Comparison of ENCODE assay signal across 7 mouse cellular contexts in the genomic region with DNA sequence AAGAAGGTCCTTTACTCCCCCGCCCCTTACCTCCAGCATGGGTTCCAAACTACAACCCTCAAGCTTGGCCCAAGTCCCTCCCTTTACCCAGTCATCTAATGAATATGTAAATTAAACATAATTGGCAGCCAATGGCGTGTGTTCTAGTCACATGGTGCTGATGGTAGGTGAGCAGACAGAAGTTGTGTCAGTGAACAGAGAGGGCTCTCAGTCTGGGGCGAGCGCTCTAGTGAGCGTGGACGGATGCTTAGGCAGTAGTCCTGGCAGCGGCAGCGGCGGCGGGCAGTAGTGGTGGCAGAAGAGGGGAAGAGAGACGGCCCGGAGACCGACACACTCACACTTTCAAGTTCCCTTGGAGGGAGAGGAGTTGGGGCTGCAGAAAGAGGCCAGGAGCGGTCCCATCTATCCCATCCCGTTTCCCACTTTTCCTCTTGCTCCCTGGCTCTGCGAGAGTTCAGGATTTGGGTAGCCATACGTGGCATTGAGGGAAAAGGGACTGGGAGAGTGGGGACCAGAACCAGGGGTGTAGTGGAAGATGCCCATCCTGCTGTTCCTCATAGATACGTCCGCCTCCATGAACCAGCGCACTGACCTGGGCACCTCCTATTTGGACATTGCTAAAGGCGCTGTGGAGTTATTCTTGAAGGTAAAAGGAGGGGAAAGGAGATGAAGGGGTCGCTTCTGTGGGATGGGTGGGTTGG. TPM values are rescaled to one million over a fixed set of nuclear protein-coding genes. Genes with fewer than 3 reads are reported as not detected.
DNase-seq lines count a peak whose midpoint lies in the region; ATAC-seq and TF ChIP-seq lines count a peak whose summit lies in the region.

Ints6l (plus strand) TSS at position 187 of the 701 bp plus-strand sequence.

- no peaks in the 10 kb centered on the region for H3K9me3 ChIP-seq in embryonic facial prominence, embryonic 12.5 days
- no peaks in the 10 kb centered on the region for H3K9me3 ChIP-seq in limb, embryonic 12.5 days
- no peaks in the 10 kb centered on the region for H3K9me3 ChIP-seq in midbrain, embryonic 15.5 days

- H3K27ac ChIP-seq in embryonic facial prominence, embryonic 12.5 days, result peak within 1 kb of the TSS; percentile 95
- peak within 1 kb of the TSS; percentile 86 for H3K27ac ChIP-seq in kidney, adult 2 months (ENCODE audit: insufficient read depth, low read depth, low read length)
- peak within 1 kb of the TSS; percentile 96 for H3K27ac ChIP-seq in limb, embryonic 12.5 days
- peak within 1 kb of the TSS; percentile 96 for H3K27ac ChIP-seq in midbrain, embryonic 15.5 days
- peak within 1 kb of the TSS; percentile 83 for H3K27ac ChIP-seq in spleen, adult 2 months (ENCODE audit: insufficient read depth, low read length)

- H3K27me3 ChIP-seq in embryonic facial prominence, embryonic 12.5 days, result no peaks in the 10 kb centered on the region
- H3K27me3 ChIP-seq in kidney, adult 2 months (replicated peaks; ENCODE audit: control insufficient read depth, insufficient read depth, low read length), result no peaks in the 10 kb centered on the region
- H3K27me3 ChIP-seq in limb, embryonic 12.5 days, result no peaks in the 10 kb centered on the region
- H3K27me3 ChIP-seq in midbrain, embryonic 15.5 days (replicated peaks), result no peaks in the 10 kb centered on the region
- no peaks in the 10 kb centered on the region for H3K27me3 ChIP-seq in spleen, adult 2 months (ENCODE audit: control insufficient read depth, insufficient read depth, low read length)

- H3K4me2 ChIP-seq in embryonic facial prominence, embryonic 12.5 days (replicated peaks), result peak within 1 kb of the TSS; percentile 52
- H3K4me2 ChIP-seq in limb, embryonic 12.5 days, result peak within 1 kb of the TSS; percentile 58
- peak within 1 kb of the TSS; percentile 52 for H3K4me2 ChIP-seq in midbrain, embryonic 15.5 days

- H3K9ac ChIP-seq in embryonic facial prominence, embryonic 12.5 days, result peak within 1 kb of the TSS; percentile 70
- H3K9ac ChIP-seq in limb, embryonic 12.5 days (replicated peaks), result peak within 1 kb of the TSS; percentile 77
- peak within 1 kb of the TSS; percentile 73 for H3K9ac ChIP-seq in midbrain, embryonic 15.5 days

- DNase-seq in adrenal gland, postnatal 25 days, result peak; percentile 83
- peak; percentile 80 to 88 for DNase-seq in heart, adult 18-20 months
- DNase-seq in kidney, adult 2 months, result peak; percentile 92
- peak; percentile 71 to 78 for DNase-seq in spleen, adult 2 months (ENCODE audit: low read depth in 1 of 2, low spot score in 2 of 2)

- H3K36me3 ChIP-seq in embryonic facial prominence, embryonic 12.5 days, result no peaks in the 10 kb centered on the region
- no peaks in the 10 kb centered on the region for H3K36me3 ChIP-seq in kidney, adult 2 months (ENCODE audit: control insufficient read depth, insufficient read depth, low read length)
- H3K36me3 ChIP-seq in limb, embryonic 12.5 days, result no peaks in the 10 kb centered on the region
- no peaks in the 10 kb centered on the region for H3K36me3 ChIP-seq in midbrain, embryonic 15.5 days (replicated peaks)
- H3K36me3 ChIP-seq in spleen, adult 2 months (ENCODE audit: control insufficient read depth, insufficient read depth, low read length), result no peaks in the 10 kb centered on the region

- ATAC-seq in embryonic facial prominence, embryonic 12.5 days (ENCODE audit: insufficient number of reproducible peaks, insufficient read depth, low FRiP score, low TSS enrichment), result peak; percentile 86
- peak; percentile 76 for ATAC-seq in limb, embryonic 12.5 days (ENCODE audit: insufficient number of reproducible peaks, insufficient read depth, low FRiP score, low TSS enrichment, low read depth)
- peak; percentile 83 for ATAC-seq in midbrain, embryonic 15.5 days (replicated peaks)

- WGBS in embryonic facial prominence, embryonic 12.5 days, result 25% methylated on average over 22 of the region's 22 CpGs
- WGBS in kidney, adult 2 months, result under 1% methylated on average over 22 of the region's 22 CpGs
- 10% methylated on average over 22 of the region's 22 CpGs for whole genome bisulfite sequencing in limb, embryonic 12.5 days
- 27% methylated on average over 22 of the region's 22 CpGs for WGBS in midbrain, embryonic 15.5 days
- 22% methylated on average over 22 of the region's 22 CpGs for WGBS in spleen, adult 2 months

- H3K4me3 ChIP-seq in embryonic facial prominence, embryonic 12.5 days, result peak within 1 kb of the TSS; percentile 53
- peak within 1 kb of the TSS; percentile 85 for H3K4me3 ChIP-seq in kidney, adult 2 months (ENCODE audit: insufficient read depth, low read depth, low read length)
- H3K4me3 ChIP-seq in limb, embryonic 12.5 days (replicated peaks), result peak within 1 kb of the TSS; percentile 58
- peak within 1 kb of the TSS; percentile 58 for H3K4me3 ChIP-seq in midbrain, embryonic 15.5 days
- H3K4me3 ChIP-seq in spleen, adult 2 months (ENCODE audit: extremely low read depth, insufficient read depth, insufficient read length), result peak within 1 kb of the TSS; percentile 81

- TF ChIP-seq POLR2A in kidney, adult 2 months (IDR thresholded peaks at IDR 0.05; ENCODE audit: low read depth, low read length), result peak; percentile 92
- TF ChIP-seq POLR2A in spleen, adult 2 months (IDR thresholded peaks at IDR 0.05; ENCODE audit: low read depth, low read length), result peak; percentile 95

- TF ChIP-seq CTCF in kidney, adult 2 months (conservative IDR thresholded peaks at IDR 0.05; ENCODE audit: insufficient read depth, insufficient read length, low read depth, low read length), result no peak
- no peak for TF ChIP-seq CTCF in spleen, adult 2 months (IDR thresholded peaks at IDR 0.05; ENCODE audit: extremely low read depth, insufficient read depth, insufficient read length, insufficient replicate concordance)

- H3K4me1 ChIP-seq in embryonic facial prominence, embryonic 12.5 days, result no peaks in the 10 kb centered on the region
- no peaks in the 10 kb centered on the region for H3K4me1 ChIP-seq in kidney, adult 2 months (ENCODE audit: control insufficient read depth, insufficient read depth, low read length)
- H3K4me1 ChIP-seq in limb, embryonic 12.5 days (replicated peaks), result no peaks in the 10 kb centered on the region
- H3K4me1 ChIP-seq in midbrain, embryonic 15.5 days, result 0 out of 2 replicates have a peak, but pooled peaks cover 3% of the 10 kb centered on the region
- H3K4me1 ChIP-seq in spleen, adult 2 months (ENCODE audit: control insufficient read depth, insufficient read depth, insufficient read length), result no peaks in the 10 kb centered on the region

RNA-seq across cellular contexts. Expression of gene Ints6l, which starts in this region (rescaled TPM):
- 29.0 and 29.9 TPM in 2 replicates for total RNA-seq in adrenal gland, postnatal 25 days (2021)
- polyA plus RNA-seq in embryonic facial prominence, embryonic 12.5 days (2016; fragmentation: Nextera tagmentation; extraction: Ambion mirVana), result 24.3 and 26.5 TPM in 2 replicates
- total RNA-seq in heart, adult 18-20 months (2021), result 1 to 10 TPM; 3.0 to 5.2 TPM
- 8.6 and 9.6 TPM in 2 replicates for polyA plus RNA-seq in kidney, adult 2 months (2012; rRNA removed)
- 27.1 and 30.0 TPM in 2 replicates for polyA plus RNA-seq in limb, embryonic 12.5 days (2016; fragmentation: Nextera tagmentation; extraction: Ambion mirVana)
- 19.4 and 19.9 TPM in 2 replicates for polyA plus RNA-seq in midbrain, embryonic 15.5 days (2015; fragmentation: Nextera tagmentation; extraction: Ambion mirVana)
- polyA plus RNA-seq in spleen, adult 2 months (2012; rRNA removed), result 6.6 and 7.2 TPM in 2 replicates

Comparison
In these comparisons a context has a peak if more than half of its experiments do, and no peak if none do; other contexts are left out.
1. Peak in every context shown above with its lines: DNase-seq, ATAC-seq, H3K4me3 ChIP-seq and H3K27ac ChIP-seq.